Mouse (Mus musculus): Measurements from ENCODE around the gene Pigf. TPM values are rescaled to one million over a fixed set of nuclear protein-coding genes. Genes with fewer than 3 reads are reported as not detected.
A peak's percentile ranks its signal among the peaks of the same experiment; 100 is the strongest.

Gene Pigf
- polyA plus RNA-seq, 3 experiments from 2014 or later: 21.0 to 30.2 (median 28.9) TPM

- ATAC-seq: peak; percentile 94
Measured at GRCm38 (mm10) chr17:87036141-87037073, 11.2 kb upstream of the Pigf start.

GRCm38 (mm10) chr17:87024491-87025242, 539 bp downstream of the Pigf start:
- ATAC-seq: peak; percentile 2

- ATAC-seq: no peak
Measured at GRCm38 (mm10) chr17:87019692-87020091, 5.5 kb downstream of the Pigf start.

GRCm38 (mm10) chr17:87011301-87012019, 13.7 kb downstream of the Pigf start:
- ATAC-seq: no peak

- no peak for ATAC-seq
Measured at GRCm38 (mm10) chr17:87008950-87009349, 16.3 kb downstream of the Pigf start.

GRCm38 (mm10) chr17:86997323-86997722, 27.9 kb downstream of the Pigf start:
- ATAC-seq: no peak

- ATAC-seq: no peak
Measured at GRCm38 (mm10) chr17:86991306-86991705, 33.9 kb downstream of the Pigf start.

- no peak for ATAC-seq
Measured at GRCm38 (mm10) chr17:86988601-86989184, 36.5 kb downstream of the Pigf start.

GRCm38 (mm10) chr17:86988161-86988560, 37.0 kb downstream of the Pigf start:
- ATAC-seq: no peak

- no peak for ATAC-seq
Measured at GRCm38 (mm10) chr17:86986449-86987138, 38.6 kb downstream of the Pigf start.

GRCm38 (mm10) chr17:86982497-86982896, 42.7 kb downstream of the Pigf start:
- no peak for ATAC-seq

GRCm38 (mm10) chr17:86981701-86982100, 43.5 kb downstream of the Pigf start:
- no peak for ATAC-seq

GRCm38 (mm10) chr17:86981205-86981604, 44.0 kb downstream of the Pigf start:
- ATAC-seq: no peak

- no peak for ATAC-seq
Measured at GRCm38 (mm10) chr17:86978496-86978895, 46.7 kb downstream of the Pigf start.

GRCm38 (mm10) chr17:86976387-86976786, 48.8 kb downstream of the Pigf start:
- ATAC-seq: peak; percentile 71

GRCm38 (mm10) chr17:86973097-86973496, 52.1 kb downstream of the Pigf start:
- ATAC-seq: no peak

- no peak for ATAC-seq
Measured at GRCm38 (mm10) chr17:86971860-86972259, 53.3 kb downstream of the Pigf start.

- peak; percentile 31 for ATAC-seq
Measured at GRCm38 (mm10) chr17:86971036-86971435, 54.2 kb downstream of the Pigf start.

GRCm38 (mm10) chr17:86970026-86970750, 55.0 kb downstream of the Pigf start:
- no peak for ATAC-seq

GRCm38 (mm10) chr17:86969582-86969981, 55.6 kb downstream of the Pigf start:
- ATAC-seq: peak; percentile 52

GRCm38 (mm10) chr17:86968581-86968980, 56.6 kb downstream of the Pigf start:
- ATAC-seq: no peak
